9 mouse cellular contexts compared by ENCODE assay signal in genomic region chr10:24834634-24835371, GRCm38 (mm10). TPM values are rescaled to one million over a fixed set of nuclear protein-coding genes. Genes with fewer than 3 reads are reported as not detected.
DNase-seq lines count a peak whose midpoint lies in the region; ATAC-seq and TF ChIP-seq lines count a peak whose summit lies in the region.
"Had no signal": no experiment of that assay in that cellular context is flagged by ENCODE, and none has a peak within 500 bp of the region (broad histone marks: within the 10 kb centered on the region; RNA-seq: fewer than 3 reads in every experiment).

No protein-coding gene starts in this region.

- no peak for DNase-seq in kidney, adult 18-20 months
- no peak for DNase-seq in layer of hippocampus, adult 11-12 months (ENCODE audit: low spot score)
- DNase-seq in urinary bladder, adult 2 months (ENCODE audit: low spot score): no peak
- DNase-seq in adrenal gland, adult 2 months: no peak

- H3K27ac ChIP-seq in kidney, embryonic 16.5 days (ENCODE audit: low read length): no peak overlapping the region
- 0 out of 2 replicates have a peak overlapping the region, but pooled peaks have one; percentile 36 for H3K27ac ChIP-seq in embryonic facial prominence, embryonic 13.5 days
- H3K27ac ChIP-seq in intestine, postnatal 0 days (ENCODE audit: low read depth, low read length): peak overlapping the region; percentile 5; the same call in 1 of the 2 replicates
- H3K27ac ChIP-seq in neural tube, embryonic 13.5 days (replicated peaks): no peak overlapping the region

- 0 out of 2 replicates have a peak overlapping the region, but pooled peaks have one; percentile 3 for H3K9ac ChIP-seq in kidney, embryonic 16.5 days (replicated peaks; ENCODE audit: low read length)
- H3K9ac ChIP-seq in embryonic facial prominence, embryonic 13.5 days: no peak overlapping the region
- no peak overlapping the region for H3K9ac ChIP-seq in intestine, postnatal 0 days (ENCODE audit: low read depth, low read length)
- no peak overlapping the region for H3K9ac ChIP-seq in neural tube, embryonic 13.5 days

- H3K9me3 ChIP-seq in kidney, embryonic 16.5 days (ENCODE audit: low read length): peaks cover 5% of the 10 kb centered on the region; the same call in 1 of the 2 replicates
- no peaks in the 10 kb centered on the region for H3K9me3 ChIP-seq in embryonic facial prominence, embryonic 13.5 days
- no peaks in the 10 kb centered on the region for H3K9me3 ChIP-seq in intestine, postnatal 0 days (ENCODE audit: control insufficient read depth)
- H3K9me3 ChIP-seq in neural tube, embryonic 13.5 days: no peaks in the 10 kb centered on the region

- TF ChIP-seq CTCF in intestine, postnatal 0 days (IDR thresholded peaks at IDR 0.05; ENCODE audit: low read depth): no peak

- 10% methylated on average over 4 of the region's 4 CpGs for WGBS in kidney, embryonic 16.5 days
- WGBS in embryonic facial prominence, embryonic 13.5 days: 7% methylated on average over 4 of the region's 4 CpGs
- 38% methylated on average over 4 of the region's 4 CpGs for WGBS in intestine, postnatal 0 days
- WGBS in neural tube, embryonic 13.5 days: 12% methylated on average over 4 of the region's 4 CpGs

- H3K4me1 ChIP-seq in kidney, embryonic 16.5 days (ENCODE audit: insufficient read depth, low read length): peaks cover 17% of the 10 kb centered on the region
- H3K4me1 ChIP-seq in embryonic facial prominence, embryonic 13.5 days: peaks cover 22% of the 10 kb centered on the region
- no peaks in the 10 kb centered on the region for H3K4me1 ChIP-seq in intestine, postnatal 0 days (replicated peaks; ENCODE audit: control insufficient read depth, insufficient read depth, low read length)
- peaks cover 22% of the 10 kb centered on the region for H3K4me1 ChIP-seq in neural tube, embryonic 13.5 days (replicated peaks)

- H3K4me2 ChIP-seq in kidney, embryonic 16.5 days (replicated peaks; ENCODE audit: low read depth, low read length): peak overlapping the region; percentile 50
- peak overlapping the region; percentile 58 for H3K4me2 ChIP-seq in embryonic facial prominence, embryonic 13.5 days
- peak overlapping the region; percentile 59 for H3K4me2 ChIP-seq in intestine, postnatal 0 days (replicated peaks; ENCODE audit: low read depth)
- H3K4me2 ChIP-seq in neural tube, embryonic 13.5 days: peak overlapping the region; percentile 51

- H3K4me3 ChIP-seq in kidney, embryonic 16.5 days (ENCODE audit: low read length): peak overlapping the region; percentile 14; the same call in 1 of the 2 replicates
- peak overlapping the region; percentile 30 for H3K4me3 ChIP-seq in embryonic facial prominence, embryonic 13.5 days
- peak overlapping the region; percentile 39 for H3K4me3 ChIP-seq in intestine, postnatal 0 days (ENCODE audit: low read depth, low read length)
- peak overlapping the region; percentile 26; the same call in 1 of the 2 replicates for H3K4me3 ChIP-seq in neural tube, embryonic 13.5 days

- H3K36me3 ChIP-seq in kidney, embryonic 16.5 days (ENCODE audit: insufficient read depth, low read length): no peaks in the 10 kb centered on the region
- H3K36me3 ChIP-seq in embryonic facial prominence, embryonic 13.5 days: no peaks in the 10 kb centered on the region
- no peaks in the 10 kb centered on the region for H3K36me3 ChIP-seq in intestine, postnatal 0 days (ENCODE audit: control insufficient read depth, insufficient read depth)
- no peaks in the 10 kb centered on the region for H3K36me3 ChIP-seq in neural tube, embryonic 13.5 days

- 0 out of 2 replicates have a peak, but pooled peaks have one; percentile 19 for ATAC-seq in kidney, embryonic 16.5 days (ENCODE audit: low FRiP score, low TSS enrichment)
- ATAC-seq in embryonic facial prominence, embryonic 13.5 days (ENCODE audit: insufficient number of reproducible peaks, insufficient read depth, low FRiP score, low TSS enrichment, low read depth): no peak
- no peak for ATAC-seq in intestine, postnatal 0 days
- ATAC-seq in neural tube, embryonic 13.5 days (ENCODE audit: low read depth): 0 out of 2 replicates have a peak, but pooled peaks have one; percentile 30
- ATAC-seq: Patski had no signal

- no peaks in the 10 kb centered on the region for H3K27me3 ChIP-seq in kidney, embryonic 16.5 days (ENCODE audit: insufficient read depth, low read length)
- H3K27me3 ChIP-seq in embryonic facial prominence, embryonic 13.5 days: no peaks in the 10 kb centered on the region
- no peaks in the 10 kb centered on the region for H3K27me3 ChIP-seq in intestine, postnatal 0 days (replicated peaks; ENCODE audit: control insufficient read depth, insufficient read depth, low read length)
- no peaks in the 10 kb centered on the region for H3K27me3 ChIP-seq in neural tube, embryonic 13.5 days
- H3K27me3 ChIP-seq: Patski had no signal

RNA-seq across cellular contexts. Expression of gene Enpp3, which starts 7.8 kb away (rescaled TPM):
- polyA plus RNA-seq in kidney, embryonic 16.5 days (2015; fragmentation: Nextera tagmentation; extraction: Ambion mirVana): 4.4 and 6.7 TPM in 2 replicates
- 6.2 and 6.4 TPM in 2 replicates for polyA plus RNA-seq in embryonic facial prominence, embryonic 13.5 days (2015; fragmentation: Nextera tagmentation; extraction: Ambion mirVana)
- polyA plus RNA-seq in intestine, postnatal 0 days (2015; fragmentation: Nextera tagmentation; extraction: Ambion mirVana): 151 and 152 TPM in 2 replicates
- polyA plus RNA-seq in neural tube, embryonic 13.5 days (2015; fragmentation: Nextera tagmentation; extraction: Ambion mirVana): 4.4 and 4.6 TPM in 2 replicates
- 6.6 and 10.0 TPM in 2 replicates for polyA plus RNA-seq in urinary bladder, adult 2 months (2012; rRNA removed)
- 1 to 10 TPM; 1.7 to 2.2 TPM for total RNA-seq in adrenal gland, adult 2 months (2021)
- 0.22 and 0.66 TPM in 2 replicates for polyA plus RNA-seq in adrenal gland, adult 2 months (2012; rRNA removed)

RNA-seq across cellular contexts. Expression of gene Med23, which starts 35.0 kb away (rescaled TPM):
- 24.0 and 26.6 TPM in 2 replicates for polyA plus RNA-seq in kidney, embryonic 16.5 days (2015; fragmentation: Nextera tagmentation; extraction: Ambion mirVana)
- 25.7 and 25.8 TPM in 2 replicates for polyA plus RNA-seq in embryonic facial prominence, embryonic 13.5 days (2015; fragmentation: Nextera tagmentation; extraction: Ambion mirVana)
- polyA plus RNA-seq in intestine, postnatal 0 days (2015; fragmentation: Nextera tagmentation; extraction: Ambion mirVana): 5.7 and 5.8 TPM in 2 replicates
- 25.0 and 27.4 TPM in 2 replicates for polyA plus RNA-seq in neural tube, embryonic 13.5 days (2015; fragmentation: Nextera tagmentation; extraction: Ambion mirVana)
- 18.2 and 19.7 TPM in 2 replicates for polyA plus RNA-seq in urinary bladder, adult 2 months (2012; rRNA removed)
- 10 to 100 TPM; 21.1 to 23.5 TPM for total RNA-seq in adrenal gland, adult 2 months (2021)
- 11.9 and 12.9 TPM in 2 replicates for polyA plus RNA-seq in adrenal gland, adult 2 months (2012; rRNA removed)

Comparison
In these comparisons a context has a peak if more than half of its experiments do, and no peak if none do; other contexts are left out.
1. ATAC-seq: peak in kidney, embryonic 16.5 days (single experiment) and neural tube, embryonic 13.5 days (single experiment); none in embryonic facial prominence, embryonic 13.5 days (single experiment) and intestine, postnatal 0 days (single experiment).
2. H3K27ac ChIP-seq: peak in embryonic facial prominence, embryonic 13.5 days (single experiment) and intestine, postnatal 0 days (single experiment); none in kidney, embryonic 16.5 days (single experiment) and neural tube, embryonic 13.5 days (single experiment).
3. RNA of gene Enpp3, which starts 7.8 kb away (polyA plus RNA-seq): 151 to 152 TPM in intestine, postnatal 0 days; 4.4 to 6.7 TPM in kidney, embryonic 16.5 days, 6.6 to 10.0 TPM in urinary bladder, adult 2 months, 6.2 to 6.4 TPM in embryonic facial prominence, embryonic 13.5 days, 4.4 to 4.6 TPM in neural tube, embryonic 13.5 days and 0.22 to 0.66 TPM in adrenal gland, adult 2 months; every median in the first group is over 10 times any median in the second.
4. Peak in every context shown above with its lines, with median percentiles within 50 percentile points of each other: H3K4me2 ChIP-seq and H3K4me3 ChIP-seq.